Comparison of ENCODE assay signal across 8 mouse cellular contexts in genomic region chr4:149166215-149166946, GRCm38 (mm10). TPM values are rescaled to one million over a fixed set of nuclear protein-coding genes. Genes with fewer than 3 reads are reported as not detected.
DNase-seq lines count a peak whose midpoint lies in the region; ATAC-seq and TF ChIP-seq lines count a peak whose summit lies in the region.

Pgd (minus strand) TSS chr4:149166771.

- H3K4me1 ChIP-seq in heart, embryonic 11.5 days (ENCODE audit: control insufficient read depth, insufficient read depth, low read length): peaks cover 9% of the 10 kb centered on the region
- H3K4me1 ChIP-seq in kidney, embryonic 16.5 days (ENCODE audit: insufficient read depth, low read length): peaks cover 14% of the 10 kb centered on the region
- peaks cover 15% of the 10 kb centered on the region for H3K4me1 ChIP-seq in liver, adult 2 months (ENCODE audit: control insufficient read depth, insufficient read depth, low read length)

- peak; percentile 94 to 96 for DNase-seq in B cell, adult 2 months
- DNase-seq in brain, adult 2 months (ENCODE audit: low read depth, low spot score): peak; percentile 98
- DNase-seq in liver, adult 2 months (ENCODE audit: extremely low read depth, low read depth, low spot score): peak; percentile 87
- peak; percentile 95 for DNase-seq in splenic B cell, adult 2 months (ENCODE audit: low read depth, low spot score)

- H3K4me3 ChIP-seq in heart, embryonic 11.5 days (ENCODE audit: low read depth, low read length): peak within 1 kb of the TSS; percentile 92
- peak within 1 kb of the TSS; percentile 95 for H3K4me3 ChIP-seq in kidney, embryonic 16.5 days (ENCODE audit: low read length)
- H3K4me3 ChIP-seq in liver, adult 2 months (ENCODE audit: insufficient read depth, low read depth, low read length): peak within 1 kb of the TSS; percentile 87
- peak within 1 kb of the TSS; percentile 60 for H3K4me3 ChIP-seq in myocyte

- TF ChIP-seq CTCF in liver, adult 2 months (IDR thresholded peaks at IDR 0.05; ENCODE audit: low read depth, low read length): no peak

- no peaks in the 10 kb centered on the region for H3K27me3 ChIP-seq in heart, embryonic 11.5 days (ENCODE audit: control insufficient read depth, insufficient read depth, low read length)
- no peaks in the 10 kb centered on the region for H3K27me3 ChIP-seq in kidney, embryonic 16.5 days (ENCODE audit: insufficient read depth, low read length)
- H3K27me3 ChIP-seq in liver, adult 2 months (ENCODE audit: control insufficient read depth, insufficient read depth, low read length): no peaks in the 10 kb centered on the region
- H3K27me3 ChIP-seq in myocyte (ENCODE audit: control insufficient read depth, insufficient read depth, insufficient read length): no peaks in the 10 kb centered on the region
- no peaks in the 10 kb centered on the region for H3K27me3 ChIP-seq in splenic B cell, adult 2 months (ENCODE audit: control insufficient read depth, insufficient read depth, low read length, poor library complexity, severe bottlenecking)

- H3ac ChIP-seq in myocyte (ENCODE audit: control insufficient read depth, insufficient read length): peak within 1 kb of the TSS; percentile 86

- H3K9ac ChIP-seq in heart, embryonic 11.5 days (ENCODE audit: low read depth, low read length): peak within 1 kb of the TSS; percentile 95
- H3K9ac ChIP-seq in kidney, embryonic 16.5 days (replicated peaks; ENCODE audit: low read length): peak within 1 kb of the TSS; percentile 89
- peak within 1 kb of the TSS; percentile 89 for H3K9ac ChIP-seq in liver, adult 2 months (ENCODE audit: low read depth, low read length)

- under 1% methylated on average over 57 of the region's 59 CpGs for WGBS in heart, embryonic 11.5 days (ENCODE audit: insufficient replicate concordance)
- WGBS in kidney, embryonic 16.5 days: under 1% methylated on average over 59 of the region's 59 CpGs
- under 1% methylated on average over 59 of the region's 59 CpGs for WGBS in liver, adult 2 months

- peak; percentile 98 for ATAC-seq in erythroblast, adult 5-6 weeks (replicated peaks; ENCODE audit: low FRiP score, poor library complexity, severe bottlenecking)
- ATAC-seq in heart, embryonic 11.5 days (replicated peaks; ENCODE audit: insufficient number of reproducible peaks, low FRiP score, low TSS enrichment): peak; percentile 99
- peak; percentile 99 for ATAC-seq in kidney, embryonic 16.5 days (ENCODE audit: low FRiP score, low TSS enrichment)

- H3K36me3 ChIP-seq in heart, embryonic 11.5 days (ENCODE audit: control insufficient read depth, insufficient read depth, low read length): peaks cover 2% of the 10 kb centered on the region; the same call in 1 of the 2 replicates
- H3K36me3 ChIP-seq in kidney, embryonic 16.5 days (ENCODE audit: insufficient read depth, low read length): peaks cover 14% of the 10 kb centered on the region; the same call in 1 of the 2 replicates
- peaks cover 2% of the 10 kb centered on the region; the same call in 1 of the 2 replicates for H3K36me3 ChIP-seq in liver, adult 2 months (ENCODE audit: control insufficient read depth, insufficient read depth, low read length)
- H3K36me3 ChIP-seq in myocyte (ENCODE audit: control insufficient read depth, insufficient read depth): peaks cover 2% of the 10 kb centered on the region
- no peaks in the 10 kb centered on the region for H3K36me3 ChIP-seq in splenic B cell, adult 2 months (ENCODE audit: control insufficient read depth, insufficient read depth, low read length, poor library complexity, severe bottlenecking)

- peak within 1 kb of the TSS; percentile 93 for H3K4me2 ChIP-seq in heart, embryonic 11.5 days
- peak within 1 kb of the TSS; percentile 94 for H3K4me2 ChIP-seq in kidney, embryonic 16.5 days (replicated peaks; ENCODE audit: low read depth, low read length)
- peak within 1 kb of the TSS; percentile 87 for H3K4me2 ChIP-seq in myocyte (ENCODE audit: low read depth)

- H3K79me2 ChIP-seq in liver, adult 2 months (ENCODE audit: control insufficient read depth, insufficient read depth, low read length): no peaks in the 10 kb centered on the region; the same call in 1 of the 2 replicates
- peaks cover 35% of the 10 kb centered on the region for H3K79me2 ChIP-seq in myocyte (ENCODE audit: control insufficient read depth, insufficient read depth)

- H3K9me3 ChIP-seq in heart, embryonic 11.5 days (replicated peaks; ENCODE audit: control insufficient read depth, low read length): no peaks in the 10 kb centered on the region
- no peaks in the 10 kb centered on the region for H3K9me3 ChIP-seq in kidney, embryonic 16.5 days (ENCODE audit: low read length)

- peak; percentile 91 for TF ChIP-seq POLR2A in liver, adult 2 months (IDR thresholded peaks at IDR 0.05; ENCODE audit: extremely low read depth, insufficient read depth, low read length)
- peak; percentile 90 for TF ChIP-seq POLR2A in myocyte (IDR thresholded peaks at IDR 0.05; ENCODE audit: insufficient read length, low read depth)

- peak within 1 kb of the TSS; percentile 86 for H3K27ac ChIP-seq in heart, embryonic 11.5 days (ENCODE audit: low read depth, low read length)
- peak within 1 kb of the TSS; percentile 87 for H3K27ac ChIP-seq in kidney, embryonic 16.5 days (ENCODE audit: low read length)
- peak within 1 kb of the TSS; percentile 80 for H3K27ac ChIP-seq in liver, adult 2 months (replicated peaks; ENCODE audit: insufficient read depth, low read depth, low read length)

TF ChIP-seq in myocyte, 11 proteins besides CTCF, POLR2A, EP300 and RAD21:
- TF ChIP-seq USF1 (IDR thresholded peaks at IDR 0.05; ENCODE audit: low read depth) (peak; percentile 69), E2F4 (IDR thresholded peaks at IDR 0.05; ENCODE audit: insufficient read depth) (peak; percentile 53), POLR2AphosphoS2 (IDR thresholded peaks at IDR 0.05; ENCODE audit: insufficient read length, low read depth) (peak; percentile 77), CEBPB (IDR thresholded peaks at IDR 0.05; ENCODE audit: insufficient read depth, poor library complexity, severe bottlenecking) (no peak)

RNA-seq across cellular contexts. Expression of gene Pgd, which starts in this region (rescaled TPM):
- total RNA-seq in erythroblast, adult 5-6 weeks (2015; ENCODE audit: low replicate concordance): 37.7 and 62.5 TPM in 2 replicates
- 29.4 and 32.2 TPM in 2 replicates for total RNA-seq in erythroblast, adult 5-6 weeks (2017; ENCODE audit: low replicate concordance)
- polyA plus RNA-seq in heart, embryonic 11.5 days (2014; fragmentation: Nextera tagmentation; extraction: Ambion mirVana): 37.2 and 37.8 TPM in 2 replicates
- 142 and 146 TPM in 2 replicates for polyA plus RNA-seq in kidney, embryonic 16.5 days (2015; fragmentation: Nextera tagmentation; extraction: Ambion mirVana)
- 13.1 and 17.6 TPM in 2 replicates for total RNA-seq in liver, adult 2 months (2014; rRNA removed)
- 45.0 and 51.1 TPM in 2 replicates for polyA plus RNA-seq in liver, adult 2 months (2012; rRNA removed)
- 162 TPM for polyA plus RNA-seq in myocyte (2012; fragmentation: generic; extraction: Trizol)

Comparison
In these comparisons a context has a peak if more than half of its experiments do, and no peak if none do; other contexts are left out.
1. Peak in every context shown above with its lines: DNase-seq, ATAC-seq, H3K4me3 ChIP-seq and H3K27ac ChIP-seq.